19 mouse cellular contexts compared by ENCODE assay signal in genomic region chr5:136980974-136981373, GRCm38 (mm10). TPM values are rescaled to one million over a fixed set of nuclear protein-coding genes. Genes with fewer than 3 reads are reported as not detected.
DNase-seq lines count a peak whose midpoint lies in the region; TF ChIP-seq lines count a peak whose summit lies in the region.
"Had no signal": no experiment of that assay in that cellular context is flagged by ENCODE, and none has a peak within 500 bp of the region (broad histone marks: within the 10 kb centered on the region; RNA-seq: fewer than 3 reads in every experiment).

No protein-coding gene starts in this region.

- H3K9me3 ChIP-seq in CH12.LX (replicated peaks; ENCODE audit: low read length), result no peaks in the 10 kb centered on the region
- H3K9me3 ChIP-seq: embryonic facial prominence, embryonic 13.5 days; intestine, embryonic 15.5 days; limb, embryonic 12.5 days; midbrain, embryonic 15.5 days had no signal

- no peak overlapping the region for H3K9ac ChIP-seq in CH12.LX (ENCODE audit: insufficient read depth, low read depth)
- H3K9ac ChIP-seq: embryonic facial prominence, embryonic 13.5 days; intestine, embryonic 15.5 days; limb, embryonic 12.5 days; midbrain, embryonic 15.5 days had no signal

- dilution Hi-C loops in CH12.LX (cut with MboI; ENCODE audit: extremely low pct_ligation_motif_present, extremely low pct_unique_long_range_greater_than_20kb, low sequenced_read_pairs), result no loop called here

- H3K4me2 ChIP-seq in CH12.LX (ENCODE audit: insufficient read depth, low read depth, poor library complexity, severe bottlenecking), result no peak overlapping the region
- H3K4me2 ChIP-seq: embryonic facial prominence, embryonic 13.5 days; intestine, embryonic 15.5 days; limb, embryonic 12.5 days; midbrain, embryonic 15.5 days had no signal

- H3K36me3 ChIP-seq in CH12.LX (replicated peaks in 1 of 2; ENCODE audit: control insufficient read depth in 1 of 2, insufficient read depth in 1 of 2, low read length in 1 of 2), result peaks cover 32 to 64% of the 10 kb centered on the region in 2 experiments

- DNase-seq in layer of hippocampus, adult 2 months (ENCODE audit: low spot score in 2 of 2), result peak in 1 of 2 experiments; percentile 8
- no peak for DNase-seq in layer of hippocampus, adult 11-12 months (ENCODE audit: low spot score)
- DNase-seq in CH12.LX (ENCODE audit: extremely low read depth), result no peak
- peak; percentile 47 for DNase-seq in ES-CJ7 (ENCODE audit: low read depth, low spot score)
- DNase-seq in adrenal gland, adult 8-10 months, result no peak
- no peak for DNase-seq in adrenal gland, postnatal 36 days
- DNase-seq: cerebellum, adult 18-20 months; kidney, postnatal 4 days; layer of hippocampus, postnatal 36 days; lung, adult 18-20 months; right cerebral cortex, postnatal 14 days had no signal

- peak; percentile 64 for TF ChIP-seq CTCF in layer of hippocampus, adult 2 months (conservative IDR thresholded peaks at IDR 0.05)
- TF ChIP-seq CTCF in CH12.LX (conservative IDR thresholded peaks at IDR 0.05 in 1 of 2, IDR thresholded peaks at IDR 0.05 in 1 of 2; ENCODE audit: low read depth in 2 of 2, low read length in 2 of 2), result peak in 1 of 2 experiments; percentile 44; a peak in 2 of 4 replicates
- peak; percentile 34; the same call in 1 of the 2 replicates for TF ChIP-seq CTCF in bone marrow macrophage, adult 2 months (IDR thresholded peaks at IDR 0.05; ENCODE audit: low read depth, low read length)

- in situ Hi-C loops in CH12.LX (cut with MboI; ENCODE audit: low pct_ligation_motif_present, low pct_unique_long_range_greater_than_20kb, low sequenced_read_pairs), result no loop called here

- no peak overlapping the region for H3K4me3 ChIP-seq in layer of hippocampus, adult 2 months
- H3K4me3 ChIP-seq in CH12.LX (replicated peaks in 1 of 3; ENCODE audit: low read depth in 2 of 3, low read length in 2 of 3, poor library complexity in 1 of 3), result no peak overlapping the region
- no peak overlapping the region for H3K4me3 ChIP-seq in bone marrow macrophage, adult 2 months (ENCODE audit: insufficient read depth, low read length)
- H3K4me3 ChIP-seq: embryonic facial prominence, embryonic 13.5 days; intestine, embryonic 15.5 days; limb, embryonic 12.5 days; midbrain, embryonic 15.5 days had no signal

- TF ChIP-seq RAD21 in CH12.LX (IDR thresholded peaks at IDR 0.05; ENCODE audit: low read depth, low read length), result peak; percentile 4

- no peak for TF ChIP-seq POLR2A in CH12.LX (IDR thresholded peaks at IDR 0.05; ENCODE audit: low read depth, low read length)
- TF ChIP-seq POLR2A in bone marrow macrophage, adult 2 months (IDR thresholded peaks at IDR 0.05; ENCODE audit: borderline replicate concordance, low read depth, low read length), result no peak

- H3K79me2 ChIP-seq in CH12.LX (replicated peaks; ENCODE audit: control insufficient read depth, extremely low read depth, insufficient read depth, poor library complexity, severe bottlenecking), result peaks cover 2% of the 10 kb centered on the region; the same call in 1 of the 2 replicates

- H3K27me3 ChIP-seq in CH12.LX (replicated peaks), result no peaks in the 10 kb centered on the region
- H3K27me3 ChIP-seq: embryonic facial prominence, embryonic 13.5 days; intestine, embryonic 15.5 days; limb, embryonic 12.5 days; midbrain, embryonic 15.5 days had no signal

- TF ChIP-seq EP300 in CH12.LX (IDR thresholded peaks at IDR 0.05; ENCODE audit: low read length), result no peak

- H3K27ac ChIP-seq in layer of hippocampus, adult 2 months, result no peak overlapping the region
- H3K27ac ChIP-seq in CH12.LX (ENCODE audit: insufficient read depth, low read depth), result no peak overlapping the region
- no peak overlapping the region for H3K27ac ChIP-seq in bone marrow macrophage, adult 2 months (ENCODE audit: insufficient read depth, low read depth, low read length)
- H3K27ac ChIP-seq: embryonic facial prominence, embryonic 13.5 days; intestine, embryonic 15.5 days; limb, embryonic 12.5 days; midbrain, embryonic 15.5 days had no signal

- peaks cover 4 to 7% of the 10 kb centered on the region in 2 experiments; a peak in 2 of 4 replicates for H3K4me1 ChIP-seq in CH12.LX (ENCODE audit: control insufficient read depth in 1 of 2, insufficient read depth in 2 of 2)
- H3K4me1 ChIP-seq in bone marrow macrophage, adult 2 months (ENCODE audit: control insufficient read depth, insufficient read depth, low read length), result peaks cover 13% of the 10 kb centered on the region

TF ChIP-seq in CH12.LX, 34 proteins besides CTCF, POLR2A, EP300 and RAD21:
- TF ChIP-seq E2F4 (IDR thresholded peaks at IDR 0.05; ENCODE audit: insufficient replicate concordance, low read depth, low read length) (no peak), MEF2A (IDR thresholded peaks at IDR 0.05; ENCODE audit: borderline replicate concordance, low read depth, low read length) (no peak), TCF12 (IDR thresholded peaks at IDR 0.05; ENCODE audit: low read depth, low read length) (no peak), ZNF384 (IDR thresholded peaks at IDR 0.05; ENCODE audit: low read depth, low read length) (no peak), MAFK (IDR thresholded peaks at IDR 0.05; ENCODE audit: insufficient replicate concordance, low read length) (no peak), HCFC1 (IDR thresholded peaks at IDR 0.05; ENCODE audit: low read depth, low read length) (no peak), KAT2A (IDR thresholded peaks at IDR 0.05; ENCODE audit: insufficient replicate concordance, low read length) (no peak), USF1 (IDR thresholded peaks at IDR 0.05; ENCODE audit: low read depth, low read length) (no peak), JUND (conservative IDR thresholded peaks at IDR 0.05; ENCODE audit: low read depth, low read length) (no peak), ELF1 (IDR thresholded peaks at IDR 0.05; ENCODE audit: low read depth, low read length) (no peak), BHLHE40 (IDR thresholded peaks at IDR 0.05; ENCODE audit: low read depth, low read length) (no peak), ZMIZ1 (IDR thresholded peaks at IDR 0.05; ENCODE audit: low read depth, low read length) (no peak), ZKSCAN1 (IDR thresholded peaks at IDR 0.05; ENCODE audit: borderline replicate concordance, low read depth, low read length) (no peak), PAX5 (IDR thresholded peaks at IDR 0.05; ENCODE audit: low read length) (no peak), CHD1 (IDR thresholded peaks at IDR 0.05; ENCODE audit: low read depth, low read length) (no peak), POLR2AphosphoS2 (IDR thresholded peaks at IDR 0.05; ENCODE audit: low read depth, low read length) (no peak), ETS1 (conservative IDR thresholded peaks at IDR 0.05; ENCODE audit: low read depth, low read length) (no peak), RCOR1 (conservative IDR thresholded peaks at IDR 0.05; ENCODE audit: low read depth, low read length) (no peak)

RNA-seq across cellular contexts. Expression of gene Plod3, which starts 5.8 kb away (rescaled TPM):
- total RNA-seq in layer of hippocampus, adult 2 months (2021), result 10 to 100 TPM; 37.9 to 39.7 TPM
- total RNA-seq in CH12.LX (2012; rRNA removed), result 38.2 and 45.2 TPM in 2 replicates
- total RNA-seq in CH12.LX (2014; rRNA removed), result 8.8 and 9.9 TPM in 2 replicates
- polyA plus RNA-seq in CH12.LX (2012; ENCODE audit: insufficient read length, low read depth), result 22.2 and 23.6 TPM in 2 replicates
- 66.4 and 66.7 TPM in 2 replicates for polyA plus RNA-seq in bone marrow macrophage, adult 2 months (2012; ENCODE audit: insufficient read depth, insufficient read length, missing spikeins)
- total RNA-seq in adrenal gland, adult 8-10 months (2022), result 10 to 100 TPM; 68.6 to 74.5 (median 72.1) TPM
- 10 to 100 TPM; 67.5 to 78.8 TPM for total RNA-seq in adrenal gland, postnatal 36 days (2021)

RNA-seq across cellular contexts. Expression of gene Znhit1, which starts 6.8 kb away (rescaled TPM):
- total RNA-seq in layer of hippocampus, adult 2 months (2021), result 10 to 100 TPM; 77.1 to 83.3 TPM
- 60.1 and 67.3 TPM in 2 replicates for total RNA-seq in CH12.LX (2012; rRNA removed)
- 36.8 and 39.6 TPM in 2 replicates for total RNA-seq in CH12.LX (2014; rRNA removed)
- polyA plus RNA-seq in CH12.LX (2012; ENCODE audit: insufficient read length, low read depth), result 83.5 and 99.2 TPM in 2 replicates
- 75.0 and 82.2 TPM in 2 replicates for polyA plus RNA-seq in bone marrow macrophage, adult 2 months (2012; ENCODE audit: insufficient read depth, insufficient read length, missing spikeins)
- total RNA-seq in adrenal gland, adult 8-10 months (2022), result 10 to 100 TPM; 77.8 to 96.8 (median 83.5) TPM
- 10 to 100 TPM; 84.0 to 97.9 TPM for total RNA-seq in adrenal gland, postnatal 36 days (2021)

RNA-seq across cellular contexts. Expression of gene Cldn15, which starts 14.6 kb away (rescaled TPM):
- under 1 TPM in 1 of 2 experiments, not detected in 1; 0.18 TPM for total RNA-seq in layer of hippocampus, adult 2 months (2021)
- total RNA-seq in CH12.LX (2012; rRNA removed) (0.25 TPM in 2 replicates), CH12.LX (2014; rRNA removed) (0.24 TPM in 1 of 2 replicates, not detected in the other)
- polyA plus RNA-seq in CH12.LX (2012; ENCODE audit: insufficient read length, low read depth), result 0.29 and 0.35 TPM in 2 replicates
- not detected in 2 replicates for polyA plus RNA-seq in bone marrow macrophage, adult 2 months (2012; ENCODE audit: insufficient read depth, insufficient read length, missing spikeins)
- 10 to 100 TPM in 3 of 4 experiments, 1 to 10 TPM in 1; 9.5 to 13.7 (median 12.1) TPM for total RNA-seq in adrenal gland, adult 8-10 months (2022)
- total RNA-seq in adrenal gland, postnatal 36 days (2021), result 10 to 100 TPM; 11.3 to 15.9 TPM

RNA-seq across cellular contexts. Expression of gene Fis1, which starts 27.9 kb away (rescaled TPM):
- 100 to 1,000 TPM; 223 to 239 TPM for total RNA-seq in layer of hippocampus, adult 2 months (2021)
- total RNA-seq in CH12.LX (2012; rRNA removed) (207 and 210 TPM in 2 replicates), CH12.LX (2014; rRNA removed) (140 and 142 TPM in 2 replicates)
- polyA plus RNA-seq in CH12.LX (2012; ENCODE audit: insufficient read length, low read depth), result 152 and 203 TPM in 2 replicates
- polyA plus RNA-seq in bone marrow macrophage, adult 2 months (2012; ENCODE audit: insufficient read depth, insufficient read length, missing spikeins), result 146 and 149 TPM in 2 replicates
- total RNA-seq in adrenal gland, adult 8-10 months (2022), result 100 to 1,000 TPM; 210 to 255 (median 217) TPM
- 100 to 1,000 TPM; 200 to 208 TPM for total RNA-seq in adrenal gland, postnatal 36 days (2021)

RNA-seq across cellular contexts. Expression of gene Vgf, which starts 45.2 kb away (rescaled TPM):
- total RNA-seq in layer of hippocampus, adult 2 months (2021), result 100 to 1,000 TPM; 180 to 212 TPM
- 0.38 TPM in 1 of 2 replicates, not detected in the other for total RNA-seq in CH12.LX (2012; rRNA removed)
- total RNA-seq in CH12.LX (2014; rRNA removed), result not detected in 2 replicates
- not detected in 2 replicates for polyA plus RNA-seq in CH12.LX (2012; ENCODE audit: insufficient read length, low read depth)
- not detected in 2 replicates for polyA plus RNA-seq in bone marrow macrophage, adult 2 months (2012; ENCODE audit: insufficient read depth, insufficient read length, missing spikeins)
- 10 to 100 TPM in 2 of 4 experiments, 1 to 10 TPM in 2; 4.4 to 20.9 (median 9.9) TPM for total RNA-seq in adrenal gland, adult 8-10 months (2022)
- 10 to 100 TPM in 1 of 2 experiments, 1 to 10 TPM in 1; 8.8 to 71.5 TPM for total RNA-seq in adrenal gland, postnatal 36 days (2021)
- total RNA-seq: gastrocnemius, postnatal 4 days; megakaryocyte progenitor cell, adult 5-6 weeks had no signal
- polyA plus RNA-seq: heart, embryonic 14.5 days had no signal

Comparison
In these comparisons a context has a peak if more than half of its experiments do, and no peak if none do; other contexts are left out.
1. RNA of gene Cldn15, which starts 14.6 kb away (total RNA-seq): 11.3 to 15.9 TPM in adrenal gland, postnatal 36 days and 9.5 to 13.7 TPM in adrenal gland, adult 8-10 months; 0.24 to 0.25 TPM in CH12.LX and 0.18 TPM in layer of hippocampus, adult 2 months; every median in the first group is over 4 times any median in the second.